Mouse (Mus musculus) embryo, embryonic 10.5 days (tissue): ENCODE results near the gene Ntsr2.
"Not testable (repeated sequence)": the region's sequence is repeated elsewhere in the genome, so short reads cannot be mapped to it uniquely, and the experiment has no call there.

Experiments
- DNase-seq: peaks from one replicate; pipeline ENCODE4 v3.0.0-alpha.2; 2015; ENCODE audit warnings: low spot score

Gene Ntsr2

DNA sequence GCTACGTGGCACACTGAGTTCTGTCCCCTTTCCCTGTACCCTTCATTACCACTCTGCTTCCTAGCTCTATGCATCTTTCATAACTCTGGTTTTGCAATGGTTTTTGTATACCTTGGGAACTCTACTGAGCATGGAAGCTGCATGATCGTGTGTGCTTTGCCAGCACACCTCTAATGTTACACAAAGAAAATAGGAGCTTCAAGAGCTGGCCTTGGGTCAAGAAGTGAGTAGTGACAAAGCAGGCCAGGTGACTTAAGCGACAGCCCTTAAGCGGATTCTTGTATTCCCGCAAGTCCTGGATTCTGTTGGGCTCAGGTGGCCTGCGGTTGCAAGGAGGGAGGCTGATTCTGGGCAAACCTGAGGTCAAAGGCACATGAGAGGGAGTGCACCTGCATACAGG is 4.9 kb upstream of the Ntsr2 start:
- DNase-seq = no peak

DNA sequence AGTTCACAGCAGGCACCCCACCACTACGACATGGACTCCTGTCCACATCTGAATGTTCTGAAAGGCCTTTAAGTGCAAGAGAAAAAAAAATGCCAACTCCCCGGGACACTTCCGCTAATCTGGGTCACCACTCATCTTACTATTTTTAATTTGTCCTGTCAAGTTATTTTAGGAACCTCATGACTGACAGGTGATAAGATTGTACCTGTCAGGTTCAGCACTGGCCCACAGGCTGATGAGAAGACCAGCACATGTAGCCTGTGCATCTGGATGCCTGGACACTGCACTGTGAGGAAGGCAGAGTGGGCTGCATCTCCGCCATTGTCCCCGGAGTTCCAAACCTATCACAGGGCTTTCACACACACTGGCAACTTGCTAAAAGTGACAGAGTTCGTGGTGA is 3.4 kb upstream of the Ntsr2 start:
- no peak for DNase-seq

DNA sequence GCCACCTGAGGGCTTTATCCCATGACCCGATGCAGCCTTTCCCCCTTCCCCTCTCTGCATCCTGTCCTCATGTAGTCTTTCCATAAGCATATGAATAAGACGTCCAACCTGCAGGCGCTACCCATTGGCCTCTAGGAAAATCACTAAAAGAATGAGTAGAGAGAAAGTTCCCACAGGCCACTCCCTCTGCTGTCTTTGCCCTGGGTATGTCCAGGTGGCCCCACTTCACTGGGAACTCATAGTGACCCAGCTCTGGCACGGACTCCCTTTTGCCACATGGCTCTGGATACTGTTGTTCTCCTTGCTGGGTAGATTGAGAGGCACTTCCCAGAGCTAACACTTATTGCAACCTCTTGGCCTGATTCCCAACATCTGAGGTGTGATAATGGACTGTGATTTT is 2.4 kb downstream of the Ntsr2 start:
- DNase-seq = no peak

DNA sequence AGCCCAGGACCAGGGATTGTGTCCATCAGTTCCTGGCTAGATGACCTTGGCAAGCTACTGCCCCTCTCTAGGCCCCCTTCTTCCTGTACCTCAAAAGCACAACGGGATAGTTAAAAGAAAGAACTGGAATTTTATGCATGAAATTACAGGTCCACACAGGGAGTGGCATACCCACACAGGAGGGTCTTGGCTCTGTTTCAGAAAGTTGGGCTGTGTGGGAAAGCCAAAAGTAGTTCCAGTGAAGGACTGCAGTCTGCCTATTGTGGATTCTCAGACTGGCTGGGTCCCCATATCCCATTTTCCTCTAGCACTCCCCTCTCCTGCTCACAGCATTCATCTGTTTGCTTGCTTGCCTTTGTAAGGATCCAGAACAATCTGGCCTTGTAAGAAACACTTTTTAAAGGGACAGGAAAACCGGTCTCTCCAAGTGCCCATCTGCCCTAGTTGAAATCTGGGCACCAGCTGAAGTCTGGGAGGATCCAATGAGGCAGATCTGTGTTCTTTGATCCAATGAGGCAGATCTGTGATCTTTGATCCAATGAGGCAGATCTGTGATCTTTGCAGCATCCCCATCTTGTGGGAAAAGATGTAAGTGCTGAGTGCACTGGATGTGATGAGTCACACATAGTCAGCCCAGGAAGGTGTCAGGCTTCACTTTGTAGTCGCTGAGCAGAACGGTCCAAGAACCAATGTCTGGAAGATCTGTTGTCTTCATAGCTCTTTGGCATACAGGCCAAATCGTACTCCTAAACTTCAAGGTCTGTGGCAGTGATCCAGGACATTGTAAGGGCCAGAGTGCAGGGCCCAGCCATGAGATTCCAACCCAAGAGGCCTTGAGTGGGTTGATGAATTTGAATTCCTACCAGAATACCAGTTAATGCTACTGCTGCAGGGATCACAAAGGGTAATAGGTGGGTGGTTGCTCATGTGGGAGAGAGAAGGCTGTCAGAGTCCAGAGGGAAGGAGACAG is 4.0 kb downstream of the Ntsr2 start:
- no peak for DNase-seq

DNA sequence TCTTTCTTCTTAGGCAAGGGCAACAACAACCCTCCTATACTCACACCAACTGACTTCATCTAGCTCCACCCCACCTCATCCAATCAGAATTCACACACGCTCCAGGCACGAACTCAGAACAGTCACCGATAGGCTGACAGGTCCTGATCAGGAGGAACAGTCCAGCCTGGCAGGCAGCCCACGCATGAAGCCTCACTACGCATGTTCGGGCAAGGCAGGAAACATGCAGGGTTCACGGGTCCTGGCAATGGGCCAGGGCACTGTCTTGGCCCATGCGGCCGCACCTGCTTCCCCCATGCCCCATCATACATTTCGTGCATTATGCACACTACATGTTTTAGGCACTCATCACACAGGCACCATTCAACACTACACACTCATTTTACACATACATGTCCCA is 8.3 kb downstream of the Ntsr2 start:
- no peak for DNase-seq

DNA sequence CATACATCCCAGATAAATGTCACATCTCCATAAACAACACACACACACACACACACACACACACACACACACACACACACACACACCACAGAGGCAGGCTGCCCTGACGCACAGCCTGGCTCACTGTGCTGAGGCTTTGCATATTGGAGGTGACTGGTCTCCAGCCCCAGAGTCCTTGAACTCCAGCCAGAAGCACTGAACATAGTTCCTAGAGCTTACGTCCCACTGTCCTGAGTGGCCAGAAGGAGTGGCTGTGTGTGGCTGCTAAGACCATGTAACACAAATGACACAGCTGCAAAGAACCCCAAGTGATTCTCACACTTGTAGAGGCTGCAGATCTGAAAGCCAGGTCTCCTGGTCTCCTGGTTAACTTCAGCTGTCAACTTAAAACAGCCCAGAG is 8.8 kb downstream of the Ntsr2 start:
- DNase-seq = no peak

DNA sequence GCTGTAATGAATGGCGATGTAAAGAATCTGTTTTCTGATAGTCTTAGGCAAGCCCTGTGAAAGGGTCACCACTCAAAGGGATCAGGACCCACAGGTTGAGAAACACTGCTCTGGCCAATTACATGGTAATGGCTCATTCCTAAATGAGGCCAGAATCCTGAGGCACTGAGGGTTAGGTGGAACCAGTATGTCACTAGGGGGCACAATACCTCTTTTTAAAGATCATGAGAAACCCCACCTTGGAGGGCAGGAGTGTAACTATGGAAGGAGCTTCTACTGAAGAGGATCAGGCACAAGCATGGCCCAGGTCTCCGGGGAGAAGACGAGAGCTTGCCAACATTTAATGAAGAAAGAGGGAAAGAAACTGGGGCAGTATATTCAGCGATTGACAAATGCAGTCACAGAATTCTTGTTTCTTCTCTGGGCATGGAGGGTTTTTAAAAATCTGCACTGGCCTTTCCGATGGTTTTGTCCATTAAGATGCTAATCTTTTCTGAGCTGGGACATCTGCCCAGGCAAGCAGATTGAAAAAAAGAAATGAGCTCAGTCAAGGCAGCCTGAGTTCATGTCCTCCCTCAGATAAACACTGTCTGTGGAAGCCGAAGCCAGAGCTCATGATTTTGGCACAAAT is 9.9 kb downstream of the Ntsr2 start:
- DNase-seq = no peak

DNA sequence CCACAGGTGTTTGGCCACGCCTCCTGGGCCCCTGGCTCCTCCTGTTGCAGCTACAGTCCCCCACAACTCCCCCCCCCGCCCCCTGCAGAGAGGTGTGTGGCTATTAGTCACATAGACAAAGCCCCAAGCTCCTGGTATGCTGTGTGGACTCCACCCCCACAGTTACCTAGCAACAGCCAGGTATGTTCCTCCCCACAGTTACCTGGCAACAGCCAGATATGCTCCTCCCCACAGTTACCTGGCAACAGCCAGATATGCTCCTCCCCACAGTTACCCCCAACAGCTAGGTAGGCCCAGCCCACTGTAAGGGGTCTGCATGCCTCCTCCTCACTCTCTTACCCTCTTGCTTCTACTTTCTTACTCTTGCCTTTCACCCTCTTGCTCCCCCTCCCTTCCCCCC is 11.8 kb downstream of the Ntsr2 start:
- peak; percentile 40 for DNase-seq

DNA sequence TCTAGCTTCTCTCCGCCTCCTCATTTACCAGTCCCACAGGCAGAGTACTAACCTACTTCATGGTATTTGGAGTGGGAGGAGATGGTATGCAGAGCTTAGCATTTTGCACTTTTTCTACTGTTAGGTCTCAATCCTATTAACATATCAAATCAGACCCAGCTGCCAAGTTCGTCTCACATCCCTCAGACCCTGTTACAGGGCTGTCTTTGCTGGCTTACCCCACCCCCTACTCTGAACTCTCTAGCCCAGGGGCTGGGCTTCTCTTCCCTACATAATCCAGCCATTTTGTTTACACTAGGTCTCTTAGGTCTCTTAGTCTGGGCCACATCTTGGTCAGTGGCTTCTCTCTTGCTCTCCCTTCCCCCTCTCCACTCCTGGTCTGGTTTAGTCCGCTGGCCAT is 16.0 kb downstream of the Ntsr2 start:
- no peak for DNase-seq

DNA sequence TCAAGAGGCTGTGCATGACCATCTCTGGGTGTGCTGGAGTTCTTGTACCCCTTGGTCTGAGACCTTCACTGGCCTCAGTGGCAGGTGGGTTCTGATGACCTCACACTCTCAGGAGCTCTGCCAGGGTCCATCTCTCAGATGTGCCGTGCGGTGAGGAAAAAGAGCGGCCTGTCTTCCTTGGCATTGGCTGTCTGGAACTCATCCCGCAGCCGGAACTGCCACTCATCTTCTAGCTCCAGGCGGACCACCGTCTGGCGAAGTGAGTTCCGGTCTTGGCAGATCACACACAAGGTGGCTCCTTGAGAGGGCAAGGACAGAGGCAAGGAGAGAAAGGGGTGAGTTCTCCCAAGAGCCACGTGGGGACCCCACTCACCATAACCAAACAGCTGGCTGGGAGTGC is 19.1 kb downstream of the Ntsr2 start:
- no peak for DNase-seq

DNA sequence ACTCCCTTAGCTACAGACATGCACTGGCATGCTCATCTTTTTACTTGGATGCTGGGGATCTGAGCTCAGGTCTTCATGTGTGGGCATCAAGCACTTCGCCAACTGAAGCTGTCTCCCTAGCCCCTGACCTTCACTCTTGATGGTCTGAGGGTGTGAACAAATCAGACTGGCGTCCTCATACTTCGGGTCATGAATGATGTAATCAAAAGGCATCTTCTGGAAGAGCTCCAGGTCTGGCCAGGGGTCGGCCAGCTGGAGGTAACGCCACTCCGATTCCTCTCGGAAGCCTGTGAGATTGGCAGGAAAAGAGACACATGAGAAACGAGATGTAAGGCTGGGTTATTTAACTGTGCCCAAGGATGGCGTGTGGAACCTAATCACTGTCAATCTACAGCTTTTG is 37.4 kb downstream of the Ntsr2 start:
- DNase-seq = no peak

DNA sequence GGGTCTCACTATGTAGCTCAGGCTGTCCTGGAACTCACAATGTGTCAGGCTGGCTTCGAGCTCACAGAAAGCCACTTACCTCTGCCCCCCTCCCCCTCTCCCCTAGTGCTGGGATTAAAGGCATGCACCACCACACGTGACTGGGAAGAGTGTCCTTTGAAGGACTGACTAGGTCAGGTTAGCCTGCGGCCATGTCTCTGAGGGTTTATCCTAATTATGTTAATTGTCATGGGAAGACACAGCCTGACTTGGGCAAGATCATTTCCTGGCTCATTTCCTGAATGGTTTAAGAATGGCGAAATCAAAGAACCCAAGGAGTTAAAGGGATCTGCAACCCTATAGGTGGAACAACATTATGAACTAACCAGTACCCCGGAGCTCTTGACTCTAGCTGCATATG is 41.6 kb downstream of the Ntsr2 start:
- DNase-seq = no peak

DNA sequence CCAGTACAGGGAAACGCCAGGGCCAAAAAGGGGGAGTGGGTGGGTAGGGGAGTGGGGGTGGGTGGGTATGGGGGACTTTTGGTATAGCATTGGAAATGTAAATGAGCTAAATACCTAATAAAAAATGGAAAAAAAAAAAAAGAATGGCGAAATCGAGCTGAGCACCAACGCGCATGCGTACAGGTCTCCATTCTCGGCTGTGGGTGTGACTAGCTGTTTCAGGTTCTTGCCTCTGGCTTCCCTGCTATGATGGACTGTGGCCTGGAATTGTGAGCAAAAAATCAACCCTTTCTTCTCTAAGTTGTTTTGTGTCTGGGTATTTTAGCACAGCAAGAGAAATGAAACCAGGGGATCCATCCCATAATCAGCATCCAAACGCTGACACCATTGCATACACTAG is 42.1 kb downstream of the Ntsr2 start:
- not testable (repeated sequence) for DNase-seq

DNA sequence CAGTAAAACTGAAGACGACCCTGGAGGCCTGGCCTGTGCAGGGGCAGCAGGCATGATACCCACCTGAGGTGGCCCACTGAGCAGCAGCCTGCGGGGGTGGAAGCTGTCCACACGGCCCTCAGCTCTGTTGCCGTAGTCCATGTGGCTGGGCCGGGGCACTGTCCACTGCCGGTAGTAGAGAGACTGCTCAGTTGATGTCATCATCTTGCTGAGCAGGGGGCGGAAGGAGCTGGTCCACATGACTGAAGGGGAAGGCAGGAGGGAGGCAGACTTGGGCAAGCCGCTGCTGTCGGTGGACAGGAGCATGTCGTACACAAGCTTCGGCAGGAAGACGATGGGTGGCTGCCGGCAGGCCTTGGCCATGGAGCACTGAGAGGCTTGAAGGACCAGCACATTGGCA is 43.0 kb downstream of the Ntsr2 start:
- no peak for DNase-seq

DNA sequence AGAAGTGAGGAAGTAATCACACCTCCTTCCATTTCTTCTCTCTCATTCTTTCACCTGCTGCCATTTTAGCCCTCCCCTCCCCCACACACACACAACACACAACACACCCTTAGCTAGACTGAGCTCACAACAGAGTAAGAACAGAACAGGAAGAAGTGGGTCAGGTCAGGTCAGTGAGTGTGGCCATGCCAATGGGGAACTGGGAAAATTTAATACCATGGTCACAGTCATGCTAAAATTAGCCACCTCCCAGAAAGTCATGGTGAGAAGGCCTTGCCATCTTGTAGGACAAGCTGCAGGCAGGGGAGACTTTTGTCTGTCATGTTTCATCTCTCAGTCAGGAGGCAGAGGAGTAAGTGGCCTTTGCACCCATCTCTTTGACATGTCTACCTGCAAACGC is 45.5 kb downstream of the Ntsr2 start:
- no peak for DNase-seq
